Mouse (Mus musculus) CH12.LX (cell line): ENCODE data around the gene Il12rb1. TPM values are rescaled to one million over a fixed set of nuclear protein-coding genes. Genes with fewer than 3 reads are reported as not detected.

Experiments used
- DNase-seq: peaks from one replicate; pipeline ENCODE4 v3.0.0-alpha.2; 2013; ENCODE audit errors: extremely low read depth
- H3K27ac ChIP-seq: 2 replicates; pipeline ENCODE4 v1.5.1; 2012; ENCODE audit warnings: low read depth, mild to moderate bottlenecking, control low read depth, moderate library complexity; ENCODE audit not compliant: insufficient read depth
- H3K27me3 ChIP-seq: replicated peaks from 2 replicates; pipeline ENCODE3; 2012; ENCODE audit warnings: inconsistent platforms
- H3K36me3 ChIP-seq, 2 experiments: replicated peaks in 1 of 2; 2 replicates each; pipeline versions ENCODE3 to v1.6.1; 2012; ENCODE audit warnings: inconsistent platforms in 1 of 2, low read length in 1 of 2, mild to moderate bottlenecking in 1 of 2, mixed read lengths in 1 of 2, moderate library complexity in 1 of 2; ENCODE audit not compliant: control insufficient read depth in 1 of 2, insufficient read depth in 1 of 2
- H3K4me1 ChIP-seq, 2 experiments: 2 replicates each; pipeline ENCODE4 v1.6.1; 2012; ENCODE audit warnings: inconsistent platforms in 1 of 2, moderate library complexity in 1 of 2; ENCODE audit not compliant: insufficient read depth in 2 of 2, control insufficient read depth in 1 of 2
- H3K4me2 ChIP-seq: 2 replicates; pipeline ENCODE4 v1.6.1; 2012; ENCODE audit warnings: low read depth, mild to moderate bottlenecking, control low read depth; ENCODE audit not compliant: poor library complexity, insufficient read depth, severe bottlenecking
- H3K4me3 ChIP-seq, 3 experiments: fragments of 150-350 bp in 1 of 3; sonication (generic) in 1 of 3; replicated peaks in 1 of 3; 2 replicates each; pipeline versions ENCODE3 to v1.5.1; 2011 to 2012; ENCODE audit warnings: low read depth in 2 of 3, low read length in 2 of 3, mild to moderate bottlenecking in 2 of 3, moderate library complexity in 2 of 3, control low read depth in 1 of 3, improper control_type of control experiment in 1 of 3, inconsistent platforms in 1 of 3, mixed read lengths in 1 of 3; ENCODE audit not compliant: poor library complexity in 1 of 3
- H3K79me2 ChIP-seq: replicated peaks from 2 replicates; pipeline ENCODE4 v1.6.1; 2012; ENCODE audit warnings: mild to moderate bottlenecking, moderate library complexity; ENCODE audit not compliant: control insufficient read depth, poor library complexity, insufficient read depth, severe bottlenecking; ENCODE audit errors: extremely low read depth
- H3K9ac ChIP-seq: 2 replicates; pipeline ENCODE4 v1.6.1; 2012; ENCODE audit warnings: low read depth, mild to moderate bottlenecking, control low read depth, moderate library complexity; ENCODE audit not compliant: insufficient read depth
- H3K9me3 ChIP-seq: replicated peaks from 2 replicates; pipeline ENCODE3; 2012; ENCODE audit warnings: low read length, inconsistent platforms, mixed read lengths
- CHD1 ChIP-seq: IDR thresholded peaks from 2 replicates; pipeline ENCODE4 v1.6.1; 2012; ENCODE audit warnings: low read depth, low read length, improper control_type of control experiment, inconsistent platforms
- CHD2 ChIP-seq: IDR thresholded peaks from 2 replicates; pipeline ENCODE4 v1.6.1; 2011; ENCODE audit warnings: low read length, improper control_type of control experiment
- CTCF ChIP-seq, 2 experiments: IDR thresholded peaks in 1 of 2; conservative IDR thresholded peaks in 1 of 2; 2 replicates each; pipeline ENCODE4 v1.5.1; 2011 to 2012; ENCODE audit warnings: low read depth in 2 of 2, low read length in 2 of 2, improper control_type of control experiment in 1 of 2, inconsistent platforms in 1 of 2, mild to moderate bottlenecking in 1 of 2, moderate library complexity in 1 of 2
- GABPA ChIP-seq: IDR thresholded peaks from 2 replicates; pipeline ENCODE4 v1.6.1; 2012; ENCODE audit warnings: low read depth, low read length, improper control_type of control experiment, inconsistent platforms; ENCODE audit not compliant: insufficient replicate concordance
- HCFC1 ChIP-seq: IDR thresholded peaks from 2 replicates; pipeline ENCODE4 v1.6.1; 2012; ENCODE audit warnings: low read depth, mild to moderate bottlenecking, inconsistent platforms, low read length, improper control_type of control experiment
- KAT2A ChIP-seq: IDR thresholded peaks from 2 replicates; pipeline ENCODE4 v1.6.1; 2012; ENCODE audit warnings: low read length, improper control_type of control experiment, inconsistent platforms; ENCODE audit not compliant: insufficient replicate concordance
- MAZ ChIP-seq: IDR thresholded peaks from 2 replicates; pipeline ENCODE4 v1.6.1; 2012; ENCODE audit warnings: low read depth, mild to moderate bottlenecking, inconsistent platforms, low read length, improper control_type of control experiment, moderate library complexity
- NELFE ChIP-seq: IDR thresholded peaks from 2 replicates; pipeline ENCODE4 v1.6.1; 2011; ENCODE audit warnings: low read depth, low read length, improper control_type of control experiment
- NRF1 ChIP-seq: IDR thresholded peaks from 2 replicates; pipeline ENCODE4 v1.6.1; 2014; ENCODE audit warnings: low read depth, mild to moderate bottlenecking, inconsistent platforms, low read length, improper control_type of control experiment, moderate library complexity
- POLR2AphosphoS2 ChIP-seq: IDR thresholded peaks from 2 replicates; pipeline ENCODE4 v1.6.1; 2011; ENCODE audit warnings: low read depth, low read length, improper control_type of control experiment
- RCOR1 ChIP-seq: conservative IDR thresholded peaks from 2 replicates; pipeline ENCODE4 v1.6.1; 2012; ENCODE audit warnings: low read depth, mild to moderate bottlenecking, inconsistent platforms, low read length, improper control_type of control experiment
- SIN3A ChIP-seq: IDR thresholded peaks from 2 replicates; pipeline ENCODE4 v1.6.1; 2012; ENCODE audit warnings: low read length, improper control_type of control experiment, inconsistent platforms
- UBTF ChIP-seq: IDR thresholded peaks from 2 replicates; pipeline ENCODE4 v1.6.1; 2012; ENCODE audit warnings: low read depth, mild to moderate bottlenecking, inconsistent platforms, low read length, improper control_type of control experiment, moderate library complexity
- USF1 ChIP-seq: IDR thresholded peaks from 2 replicates; pipeline ENCODE4 v1.6.1; 2014; ENCODE audit warnings: low read depth, mild to moderate bottlenecking, inconsistent platforms, low read length, improper control_type of control experiment
- ZC3H11A ChIP-seq: IDR thresholded peaks from 2 replicates; pipeline ENCODE4 v1.6.1; 2012; ENCODE audit warnings: low read depth, mild to moderate bottlenecking, inconsistent platforms, low read length, improper control_type of control experiment
- dilution Hi-C: fragments of 300-500 bp; cut with MboI; formaldehyde crosslinking; loops from 2 replicates; pipeline ENCODE4 v1.14.3; 2020; ENCODE audit warnings: low sequenced_read_pairs; ENCODE audit not compliant: extremely low pct_unique_long_range_greater_than_20kb, extremely low pct_ligation_motif_present
- in situ Hi-C: fragments of 300-500 bp; cut with MboI; formaldehyde crosslinking; loops from 3 replicates; pipeline ENCODE4 v1.14.3; 2019; ENCODE audit warnings: low sequenced_read_pairs, low pct_ligation_motif_present, low pct_unique_long_range_greater_than_20kb, mixed read lengths
- polyA plus RNA-seq: library from polyadenylated mRNA; unstranded; fragments of >175 nt; gene quantifications from 2 replicates; pipeline ENCODE4 v1.2.1, GENCODE M21; 2012; ENCODE audit warnings: low read depth; ENCODE audit not compliant: insufficient read length
- total RNA-seq, 2 experiments: library from RNA; depleted of rRNA; stranded (reverse); fragments of 300-350 nt in 1 of 2; fragments of >200 nt in 1 of 2; gene quantifications; 2 replicates each; pipeline ENCODE4 v1.2.3; 2012 to 2014

Il12rb1 gene
- total and polyA plus RNA-seq, 3 experiments = 4.5 to 23.2 (median 12.5) TPM

DNA sequence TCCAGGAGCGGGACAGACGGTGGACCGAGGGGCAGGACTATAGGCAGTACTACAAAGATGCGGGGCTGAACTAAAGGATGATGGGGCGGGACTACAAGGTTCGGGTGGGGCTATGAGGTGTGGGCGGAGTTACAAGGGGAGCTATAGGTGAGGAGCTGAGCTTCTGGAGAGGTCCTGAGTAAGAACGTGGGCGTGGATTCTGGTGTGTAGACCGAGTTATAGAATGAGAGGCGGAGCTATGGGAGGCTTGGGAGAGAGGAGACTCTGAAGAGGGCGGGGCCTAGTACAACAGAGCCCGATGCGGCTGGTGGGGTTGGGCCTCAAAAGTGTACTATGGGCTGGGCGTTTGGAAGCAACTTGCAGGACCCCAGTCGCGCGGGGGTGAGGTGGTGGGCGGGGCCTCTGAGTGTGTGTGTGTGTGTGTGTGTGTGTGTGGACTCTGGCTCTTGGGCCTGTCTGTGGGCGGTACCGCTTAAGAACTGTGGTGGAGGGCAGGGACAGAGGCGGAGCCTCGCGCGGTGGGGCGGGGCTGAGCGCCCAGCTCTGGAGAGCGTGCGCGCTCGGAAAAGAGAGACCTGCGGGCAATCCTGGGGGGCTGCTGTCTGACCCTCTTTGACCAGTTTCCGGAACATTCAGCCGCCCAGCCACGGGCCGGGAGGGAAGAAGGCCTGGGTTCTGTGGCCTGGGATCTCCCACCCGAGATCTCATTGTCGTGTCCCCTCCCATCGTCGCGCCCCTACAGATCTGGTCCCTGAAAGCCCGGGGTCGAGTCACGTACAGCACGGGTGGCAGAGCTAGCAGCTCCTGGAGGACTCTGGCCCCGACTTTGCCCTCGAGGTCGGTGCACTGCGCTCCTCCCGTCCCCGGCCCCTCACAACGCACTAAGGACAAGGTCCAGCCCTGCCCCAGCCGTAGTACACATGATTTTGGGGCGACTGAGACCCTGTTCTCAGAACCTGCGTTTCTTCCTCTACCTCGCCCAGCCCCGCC lies 10.9 kb upstream of the Il12rb1 start:
- peak overlapping the region; percentile 34 to 45 (median 40) for H3K4me3 ChIP-seq
- peaks cover 13 to 28% of the 10 kb centered on the region in 2 experiments for H3K4me1 ChIP-seq
- in situ Hi-C loops = no loop called here
- peaks cover 41% of the 10 kb centered on the region for H3K27me3 ChIP-seq
- H3K79me2 ChIP-seq = no peaks in the 10 kb centered on the region
- H3K4me2 ChIP-seq = peak overlapping the region; percentile 60
- DNase-seq = peak; percentile 90
- H3K9me3 ChIP-seq = no peaks in the 10 kb centered on the region
- H3K9ac ChIP-seq = peak overlapping the region; percentile 11; the same call in 1 of the 2 replicates
- H3K27ac ChIP-seq = no peak overlapping the region
- TF ChIP-seq CTCF (conservative IDR thresholded peaks at IDR 0.05 in 1 of 2, IDR thresholded peaks at IDR 0.05 in 1 of 2; ENCODE audit: low read depth in 2 of 2, low read length in 2 of 2) (no peak), NRF1 (peak; percentile 58; the same call in 1 of the 2 replicates)
- TF ChIP-seq, all 38 proteins: peak for 1
- dilution Hi-C loops = no loop called here
- peaks cover 0 to 1% of the 10 kb centered on the region in 2 experiments for H3K36me3 ChIP-seq

GRCm38 (mm10) chr8:70798281-70798680 lies 10.0 kb upstream of the Il12rb1 start:
- H3K36me3 ChIP-seq = peaks cover 0 to 1% of the 10 kb centered on the region in 2 experiments
- no peaks in the 10 kb centered on the region for H3K79me2 ChIP-seq
- no peaks in the 10 kb centered on the region for H3K9me3 ChIP-seq
- no peak overlapping the region for H3K9ac ChIP-seq
- no peak overlapping the region for H3K4me2 ChIP-seq
- peaks cover 6 to 25% of the 10 kb centered on the region in 2 experiments for H3K4me1 ChIP-seq
- peaks cover 38% of the 10 kb centered on the region for H3K27me3 ChIP-seq
- dilution Hi-C loops = no loop called here
- in situ Hi-C loops = no loop called here
- TF ChIP-seq UBTF (no peak), POLR2AphosphoS2 (no peak)
- H3K27ac ChIP-seq = no peak overlapping the region
- no peak for DNase-seq
- no peak overlapping the region for H3K4me3 ChIP-seq

DNA sequence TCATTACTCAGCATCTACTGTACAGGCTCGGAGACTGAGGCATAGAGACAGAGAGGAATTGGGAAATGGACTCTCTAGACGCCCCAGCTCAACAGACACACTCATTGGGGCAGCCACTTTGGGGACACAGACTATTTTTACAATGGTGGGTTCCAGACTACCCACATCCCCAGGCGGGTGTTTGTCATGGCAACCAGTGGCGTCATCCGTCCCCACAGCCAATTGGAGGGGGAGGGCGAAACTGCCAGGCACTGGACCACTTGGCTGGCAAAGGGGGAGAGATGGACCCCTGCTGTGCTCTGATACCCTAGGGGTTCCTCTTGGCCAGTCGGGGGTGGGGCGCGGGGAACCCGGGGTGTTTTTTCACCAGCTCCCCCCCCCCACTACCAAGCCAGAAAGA lies 7.6 kb upstream of the Il12rb1 start:
- TF ChIP-seq MAZ (no peak), KAT2A (no peak), USF1 (no peak), ZC3H11A (no peak), GABPA (no peak), NELFE (no peak), SIN3A (no peak), HCFC1 (no peak), CHD2 (no peak), CHD1 (no peak), RCOR1 (no peak)
- Histone ChIP-seq H3K27ac (no peak overlapping the region), H3K4me1 (peaks cover 10 to 38% of the 10 kb centered on the region in 2 experiments), H3K9ac (no peak overlapping the region), H3K4me2 (no peak overlapping the region), H3K36me3 (peaks cover 0 to 1% of the 10 kb centered on the region in 2 experiments), H3K79me2 (no peaks in the 10 kb centered on the region), H3K27me3 (peaks cover 17% of the 10 kb centered on the region), H3K9me3 (no peaks in the 10 kb centered on the region), H3K4me3 (no peak overlapping the region)
- no peak for DNase-seq
- dilution Hi-C loops (no loop called here), in situ Hi-C loops (loop anchor here (5.0 kb wide), 1 partner anchor 33 kb away; no protein-coding TSS in a partner anchor)
